Mouse (Mus musculus) testis, adult 2 months (tissue): ENCODE results near the gene Sirt1. TPM values are rescaled to one million over a fixed set of nuclear protein-coding genes. Genes with fewer than 3 reads are reported as not detected.
A peak's percentile ranks its signal among the peaks of the same experiment; 100 is the strongest.
"Not testable (repeated sequence)": the region's sequence is repeated elsewhere in the genome, so short reads cannot be mapped to it uniquely, and the experiment has no call there.

ENCODE experiments used
- H3K27ac ChIP-seq: fragments of 200-500 bp; 2 replicates; pipeline ENCODE4 v1.5.1; 2012; ENCODE audit warnings: low read depth, low read length; ENCODE audit not compliant: control insufficient read depth, insufficient read depth
- H3K27me3 ChIP-seq: fragments of 200-500 bp; 2 replicates; pipeline ENCODE4 v1.6.1; 2012; ENCODE audit warnings: mild to moderate bottlenecking, low read length, moderate library complexity; ENCODE audit not compliant: control insufficient read depth, insufficient read depth
- H3K36me3 ChIP-seq: fragments of 200-500 bp; 2 replicates; pipeline ENCODE4 v1.6.1; 2012; ENCODE audit warnings: mild to moderate bottlenecking, low read length; ENCODE audit not compliant: control insufficient read depth, insufficient read depth
- H3K4me1 ChIP-seq: fragments of 200-500 bp; 2 replicates; pipeline ENCODE4 v1.6.1; 2012; ENCODE audit warnings: low read length; ENCODE audit not compliant: control insufficient read depth, insufficient read depth
- H3K4me3 ChIP-seq: fragments of 200-500 bp; 2 replicates; pipeline ENCODE4 v1.5.1; 2012; ENCODE audit warnings: low read depth, mild to moderate bottlenecking, low read length, moderate library complexity, mixed read lengths; ENCODE audit not compliant: control insufficient read depth
- CTCF ChIP-seq: fragments of 200-500 bp; IDR thresholded peaks from 2 replicates; pipeline ENCODE4 v1.5.1; 2012; ENCODE audit warnings: low read depth, mild to moderate bottlenecking, inconsistent platforms, low read length, moderate library complexity; ENCODE audit not compliant: control insufficient read depth, insufficient read depth, insufficient replicate concordance
- POLR2A ChIP-seq: fragments of 200-500 bp; IDR thresholded peaks from 2 replicates; pipeline ENCODE4 v1.6.1; 2012; ENCODE audit warnings: low read depth, mild to moderate bottlenecking, inconsistent platforms, low read length, moderate library complexity; ENCODE audit not compliant: control insufficient read depth
- polyA plus RNA-seq: library from polyadenylated mRNA; depleted of rRNA; stranded (reverse); fragments of >200 nt; gene quantifications from 2 replicates; pipeline ENCODE4 v1.2.3, GENCODE M21; 2012

The Sirt1 gene
- polyA plus RNA-seq, 1 experiment, result 7.0 TPM

DNA sequence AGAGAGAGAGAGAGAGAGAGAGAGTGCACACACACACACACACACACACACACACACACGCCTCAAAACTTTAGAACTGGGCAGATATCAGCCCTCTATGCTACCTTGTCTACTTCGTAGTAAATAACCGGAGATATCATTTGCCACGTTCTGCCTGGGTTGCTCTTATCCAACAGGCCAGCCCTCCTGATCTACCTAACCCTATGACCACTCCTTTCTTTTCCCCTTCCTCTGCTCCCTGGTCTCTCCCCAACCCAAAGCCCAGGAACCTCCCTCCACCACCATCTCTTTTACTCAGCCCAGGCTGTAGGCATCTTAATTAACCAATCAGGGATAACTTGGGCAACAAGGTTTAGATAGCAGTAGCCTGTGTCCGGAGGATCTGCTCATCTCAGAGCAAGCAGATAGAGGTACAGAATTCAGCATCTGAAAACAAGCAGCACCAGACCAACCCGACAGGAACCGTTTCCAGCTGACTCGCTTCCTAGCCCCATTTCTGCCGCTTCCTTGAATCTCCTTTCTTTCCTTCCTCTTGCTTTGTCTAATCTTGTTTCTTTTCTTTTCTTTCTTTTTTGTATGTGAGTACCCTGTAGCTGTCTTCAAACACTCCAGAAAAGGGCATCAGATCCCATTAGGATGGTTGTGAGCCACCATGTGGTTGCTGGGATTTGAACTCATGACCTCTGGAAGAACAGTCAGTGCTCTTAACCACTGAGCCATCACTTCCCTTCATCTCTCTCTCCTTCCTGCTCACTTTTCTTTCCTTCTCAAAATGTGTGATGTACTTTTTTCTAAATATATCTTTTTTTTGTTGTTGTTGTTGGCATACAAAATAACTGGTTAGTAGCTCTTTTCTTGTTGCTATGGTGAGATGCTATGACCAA lies 42.3 kb upstream of the Sirt1 start:
- Histone ChIP-seq H3K36me3 (no peaks in the 10 kb centered on the region), H3K4me1 (peaks cover 4% of the 10 kb centered on the region), H3K27ac (no peak overlapping the region), H3K27me3 (no peaks in the 10 kb centered on the region), H3K4me3 (no peak overlapping the region)
- TF ChIP-seq POLR2A (no peak), CTCF (no peak)

DNA sequence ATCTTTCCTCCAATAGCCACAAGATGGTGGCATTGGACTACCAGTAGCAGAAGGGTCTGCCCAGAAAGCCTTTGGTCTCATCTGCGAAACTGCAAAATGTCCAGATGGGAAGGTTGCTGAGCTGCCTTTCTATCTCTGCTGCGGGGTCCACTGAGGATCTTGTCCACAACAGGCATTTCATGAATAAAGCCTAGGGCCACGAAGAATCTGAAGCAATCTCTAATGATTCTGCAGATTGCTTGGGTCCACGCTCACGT lies 41.2 kb upstream of the Sirt1 start:
- no peak overlapping the region for H3K27ac ChIP-seq
- H3K4me1 ChIP-seq, result no peaks in the 10 kb centered on the region; the same call in 1 of the 2 replicates
- no peak overlapping the region for H3K4me3 ChIP-seq
- no peaks in the 10 kb centered on the region for H3K36me3 ChIP-seq
- TF ChIP-seq CTCF (no peak), POLR2A (no peak)
- H3K27me3 ChIP-seq, result no peaks in the 10 kb centered on the region

DNA sequence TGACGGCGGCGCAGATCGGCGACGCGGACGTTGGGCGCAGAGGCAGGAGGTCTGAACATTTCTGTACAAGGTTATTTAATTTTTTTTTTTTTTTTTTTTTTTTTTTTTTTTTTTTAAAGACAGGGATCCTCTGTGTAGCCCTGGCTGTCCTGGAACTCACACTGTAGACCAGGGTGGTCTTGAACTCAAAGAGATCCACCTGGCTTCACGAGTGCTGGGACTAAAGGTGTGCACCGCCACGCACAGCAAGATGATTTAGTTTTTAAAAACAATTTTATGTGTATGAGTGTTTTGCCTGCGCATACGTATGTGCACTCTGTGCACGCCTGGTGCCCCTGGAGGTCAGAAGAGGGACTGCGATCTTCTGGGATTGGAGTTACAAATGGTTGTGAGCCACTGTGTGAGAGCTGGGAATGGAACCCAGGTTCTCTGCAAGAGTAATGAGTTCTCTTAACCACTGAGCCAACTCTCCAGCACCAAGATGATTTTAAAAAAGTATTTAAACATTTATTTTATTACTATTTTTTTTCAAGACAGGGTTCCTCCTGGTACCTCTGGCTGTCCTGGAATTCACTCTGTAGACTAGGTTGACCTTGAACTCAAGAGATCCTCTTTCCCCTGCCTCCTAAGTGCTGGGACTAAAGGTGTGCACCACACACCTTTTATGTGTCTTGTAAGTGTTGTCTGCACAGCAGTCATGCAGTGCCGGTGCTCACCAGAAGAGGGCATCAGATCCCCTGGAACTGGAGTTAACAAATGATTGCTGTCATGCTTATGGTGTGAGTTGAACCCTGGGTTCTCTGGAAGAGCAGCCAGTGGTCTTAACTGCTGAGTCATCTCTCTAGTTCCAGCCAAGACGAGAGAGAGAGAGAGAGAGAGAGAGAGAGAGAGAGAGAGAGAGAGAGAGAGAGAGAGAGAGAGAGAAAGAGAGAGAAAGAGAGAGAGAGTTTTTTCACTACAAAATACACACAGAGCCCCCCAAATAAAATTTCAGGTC lies 40.5 kb upstream of the Sirt1 start, which contains the start of gene Gm7075:
TSS of gene Gm7075 (minus strand) at position 51 of the 997 bp plus-strand sequence.
- Histone ChIP-seq H3K27me3 (no peaks in the 10 kb centered on the region), H3K27ac (no peak within 1 kb of the TSS), H3K4me1 (no peaks in the 10 kb centered on the region; the same call in 1 of the 2 replicates), H3K4me3 (peak within 1 kb of the TSS; percentile 19; the same call in 1 of the 2 replicates), H3K36me3 (no peaks in the 10 kb centered on the region)
- TF ChIP-seq POLR2A, result no peak
- peak; percentile 71; the same call in 1 of the 2 replicates for TF ChIP-seq CTCF

DNA sequence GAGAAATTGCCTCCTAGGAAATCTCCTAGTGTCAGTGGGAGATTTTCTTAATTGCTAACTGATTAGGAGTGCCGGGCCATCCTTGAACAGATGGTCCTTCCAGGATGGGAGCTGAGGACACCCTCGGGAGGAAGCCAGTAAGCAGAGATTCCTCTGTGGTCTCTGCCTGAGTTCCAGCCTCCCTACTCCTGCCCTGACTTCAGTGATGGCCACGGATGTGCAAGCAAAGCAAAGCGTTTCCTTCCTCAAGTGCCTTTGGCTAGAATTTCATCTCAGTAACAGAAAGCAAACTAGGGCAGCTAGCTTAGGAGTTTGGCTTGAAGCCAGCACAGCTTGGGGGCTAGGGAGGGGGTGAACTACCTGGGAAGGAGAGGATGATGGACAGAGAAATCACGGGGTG lies 35.6 kb upstream of the Sirt1 start:
- H3K27me3 ChIP-seq, result no peaks in the 10 kb centered on the region

DNA sequence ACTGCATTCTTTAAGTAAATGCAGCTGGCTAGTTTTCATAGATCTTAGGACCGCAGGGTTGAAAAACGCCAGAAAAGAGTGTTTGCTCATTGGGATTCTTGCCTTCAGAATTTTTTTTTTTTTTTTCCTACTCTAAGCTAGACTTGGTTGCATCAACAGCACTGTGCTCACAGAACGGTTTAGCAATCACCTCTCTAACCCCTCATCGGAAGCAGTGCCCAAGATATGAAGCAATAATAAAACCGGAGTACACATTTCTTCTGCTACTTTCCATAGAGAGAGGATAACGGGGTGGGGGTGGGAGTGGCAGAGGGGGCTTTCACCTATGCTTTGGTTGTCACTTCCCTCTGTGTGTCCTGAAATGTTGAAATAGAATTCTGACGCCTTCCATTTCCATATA lies 34.3 kb upstream of the Sirt1 start:
- Histone ChIP-seq H3K4me3 (no peak overlapping the region), H3K27ac (no peak overlapping the region), H3K27me3 (no peaks in the 10 kb centered on the region), H3K36me3 (no peaks in the 10 kb centered on the region), H3K4me1 (no peaks in the 10 kb centered on the region)
- TF ChIP-seq CTCF, result no peak
- TF ChIP-seq POLR2A, result no peak

More for the DNA sequence above, 35.6 kb upstream of the Sirt1 start:
- no peak overlapping the region for H3K27ac ChIP-seq
- no peaks in the 10 kb centered on the region; the same call in 1 of the 2 replicates for H3K4me1 ChIP-seq
- no peak overlapping the region for H3K4me3 ChIP-seq
- no peaks in the 10 kb centered on the region for H3K36me3 ChIP-seq
- no peak for TF ChIP-seq CTCF

GRCm38 (mm10) chr10:63415287-63415686 lies 33.8 kb upstream of the Sirt1 start:
- Histone ChIP-seq H3K27ac (no peak overlapping the region), H3K27me3 (no peaks in the 10 kb centered on the region), H3K4me3 (no peak overlapping the region), H3K36me3 (no peaks in the 10 kb centered on the region), H3K4me1 (no peaks in the 10 kb centered on the region)
- TF ChIP-seq CTCF (no peak), POLR2A (no peak)

DNA sequence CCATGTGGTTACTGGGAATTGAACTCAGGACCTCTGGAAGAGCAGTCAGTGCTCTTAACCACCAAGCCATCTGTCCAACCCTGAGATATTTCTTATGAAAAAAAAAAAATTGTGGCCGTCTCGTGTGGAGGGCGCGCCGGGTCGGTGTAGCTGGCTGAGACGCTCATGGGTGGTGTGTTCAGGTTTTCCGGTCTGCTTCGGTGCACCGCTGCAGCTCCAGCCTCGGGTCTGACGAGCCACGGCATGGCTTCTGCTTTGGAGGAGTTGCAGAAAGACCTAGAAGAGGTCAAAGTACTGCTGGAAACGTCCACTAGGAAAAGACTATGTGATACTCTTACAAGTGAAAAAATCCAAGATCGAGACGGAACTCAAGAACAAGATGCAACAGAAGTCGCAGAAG lies 31.3 kb upstream of the Sirt1 start:
- no peak for TF ChIP-seq POLR2A
- TF ChIP-seq CTCF, result no peak
- H3K4me3 ChIP-seq, result no peak overlapping the region
- H3K27ac ChIP-seq, result no peak overlapping the region
- no peaks in the 10 kb centered on the region for H3K4me1 ChIP-seq
- no peaks in the 10 kb centered on the region for H3K36me3 ChIP-seq
- H3K27me3 ChIP-seq, result no peaks in the 10 kb centered on the region

- H3K36me3 ChIP-seq, H3K27me3 ChIP-seq, H3K4me3 ChIP-seq, H3K4me1 ChIP-seq, H3K27ac ChIP-seq: not testable (repeated sequence)
Observed at GRCm38 (mm10) chr10:63411674-63412073, 30.2 kb upstream of the Sirt1 start.
